Mouse (Mus musculus) MEL (cell line): Measurements from ENCODE around the gene Nop9. TPM values are rescaled to one million over a fixed set of nuclear protein-coding genes. Genes with fewer than 3 reads are reported as not detected.

Experiments
- DNase-seq: peaks from one replicate; pipeline ENCODE4 v3.0.0; 2011; ENCODE audit warnings: low read depth, low spot score
- H3K27ac ChIP-seq: 2 replicates; pipeline ENCODE4 v1.5.1; 2012; ENCODE audit warnings: low read depth, mild to moderate bottlenecking, control low read depth, low read length, moderate library complexity; ENCODE audit not compliant: control insufficient read depth
- H3K27me3 ChIP-seq, 2 experiments: fragments of 150-350 bp in 1 of 2; sonication (generic) in 1 of 2; 2 replicates each; pipeline ENCODE4 v1.6.1; 2012; ENCODE audit warnings: low read length in 2 of 2, mild to moderate bottlenecking in 2 of 2, improper control_type of control experiment in 1 of 2, moderate library complexity in 1 of 2; ENCODE audit not compliant: insufficient read depth in 2 of 2, control insufficient read depth in 1 of 2
- H3K36me3 ChIP-seq, 2 experiments: 2 replicates each; pipeline ENCODE4 v1.6.1; 2012 to 2014; ENCODE audit warnings: low read length in 2 of 2, improper control_type of control experiment in 1 of 2, inconsistent platforms in 1 of 2, mild to moderate bottlenecking in 1 of 2; ENCODE audit not compliant: insufficient read depth in 2 of 2, control insufficient read depth in 1 of 2
- H3K4me1 ChIP-seq, 2 experiments: fragments of 150-350 bp in 1 of 2; sonication (generic) in 1 of 2; 2 replicates each; pipeline ENCODE4 v1.6.1; 2012; ENCODE audit warnings: low read length in 2 of 2, improper control_type of control experiment in 1 of 2, mild to moderate bottlenecking in 1 of 2; ENCODE audit not compliant: insufficient read depth in 2 of 2, control insufficient read depth in 1 of 2
- H3K4me3 ChIP-seq, 2 experiments: fragments of 150-350 bp in 1 of 2; sonication (generic) in 1 of 2; 2 replicates each; pipeline ENCODE4 v1.5.1; 2012; ENCODE audit warnings: low read depth in 2 of 2, low read length in 2 of 2, mild to moderate bottlenecking in 2 of 2, moderate library complexity in 2 of 2, control low read depth in 1 of 2, improper control_type of control experiment in 1 of 2; ENCODE audit not compliant: control insufficient read depth in 1 of 2, insufficient read depth in 1 of 2
- H3K79me2 ChIP-seq: 2 replicates; pipeline ENCODE4 v1.6.1; 2012; ENCODE audit warnings: mild to moderate bottlenecking, low read length, moderate library complexity; ENCODE audit not compliant: control insufficient read depth, poor library complexity, insufficient read depth
- H3K9ac ChIP-seq: 2 replicates; pipeline ENCODE4 v1.6.1; 2012; ENCODE audit warnings: low read depth, mild to moderate bottlenecking, control low read depth, low read length, moderate library complexity; ENCODE audit not compliant: control insufficient read depth, poor library complexity, severe bottlenecking
- H3K9me3 ChIP-seq: fragments of 150-350 bp; sonication (generic); replicated peaks from 2 replicates; pipeline ENCODE4 v1.6.1; 2012; ENCODE audit warnings: mild to moderate bottlenecking, low read length, improper control_type of control experiment, moderate library complexity; ENCODE audit not compliant: insufficient read depth
- BHLHE40 ChIP-seq: IDR thresholded peaks from 2 replicates; pipeline ENCODE4 v1.6.1; 2012; ENCODE audit warnings: low read depth, mild to moderate bottlenecking, inconsistent platforms, low read length, improper control_type of control experiment, borderline replicate concordance
- CHD1 ChIP-seq: IDR thresholded peaks from 2 replicates; pipeline ENCODE4 v1.6.1; 2012; ENCODE audit warnings: low read depth, mild to moderate bottlenecking, inconsistent platforms, low read length, improper control_type of control experiment
- CHD2 ChIP-seq: IDR thresholded peaks from 2 replicates; pipeline ENCODE4 v1.6.1; 2011; ENCODE audit warnings: low read length, improper control_type of control experiment
- CTCF ChIP-seq, 3 experiments: IDR thresholded peaks in 2 of 3; conservative IDR thresholded peaks in 1 of 3; 2 replicates each; pipeline ENCODE4 v1.5.1; 2011 to 2012; ENCODE audit warnings: low read length in 3 of 3, low read depth in 2 of 3, mild to moderate bottlenecking in 2 of 3, improper control_type of control experiment in 1 of 3, inconsistent platforms in 1 of 3, mixed read lengths in 1 of 3, moderate library complexity in 1 of 3; ENCODE audit not compliant: control insufficient read depth in 1 of 3, insufficient read depth in 1 of 3, poor library complexity in 1 of 3, severe bottlenecking in 1 of 3
- E2F4 ChIP-seq: IDR thresholded peaks from 2 replicates; pipeline ENCODE4 v1.6.1; 2011; ENCODE audit warnings: low read depth, low read length, improper control_type of control experiment, borderline replicate concordance
- ELF1 ChIP-seq: IDR thresholded peaks from 2 replicates; pipeline ENCODE4 v1.6.1; 2014; ENCODE audit warnings: low read depth, mild to moderate bottlenecking, inconsistent platforms, low read length, improper control_type of control experiment, moderate library complexity
- EP300 ChIP-seq, 2 experiments: IDR thresholded peaks; 2 replicates each; pipeline ENCODE4 v1.6.1; 2011; ENCODE audit warnings: improper control_type of control experiment in 2 of 2, low read length in 2 of 2, low read depth in 1 of 2, mild to moderate bottlenecking in 1 of 2
- ETS1 ChIP-seq: IDR thresholded peaks from 2 replicates; pipeline ENCODE4 v1.6.1; 2012; ENCODE audit warnings: low read depth, mild to moderate bottlenecking, inconsistent platforms, low read length, improper control_type of control experiment, moderate library complexity
- GABPA ChIP-seq: IDR thresholded peaks from 2 replicates; pipeline ENCODE4 v1.6.1; 2012; ENCODE audit warnings: low read depth, mild to moderate bottlenecking, inconsistent platforms, low read length, improper control_type of control experiment, moderate library complexity
- GATA1 ChIP-seq: IDR thresholded peaks from 2 replicates; pipeline ENCODE4 v1.6.1; 2011; ENCODE audit warnings: low read depth, low read length, improper control_type of control experiment
- JUND ChIP-seq: IDR thresholded peaks from 2 replicates; pipeline ENCODE4 v1.6.1; 2011; ENCODE audit warnings: low read depth, mild to moderate bottlenecking, improper control_type of control experiment, low read length
- KAT2A ChIP-seq: conservative IDR thresholded peaks from 2 replicates; pipeline ENCODE4 v1.6.1; 2012; ENCODE audit warnings: low read depth, low read length, improper control_type of control experiment, inconsistent platforms
- MAFK ChIP-seq: IDR thresholded peaks from 2 replicates; pipeline ENCODE4 v1.6.1; 2011; ENCODE audit warnings: low read depth, mild to moderate bottlenecking, low read length, improper control_type of control experiment, borderline replicate concordance
- MAX ChIP-seq: IDR thresholded peaks from 2 replicates; pipeline ENCODE4 v1.6.1; 2011; ENCODE audit warnings: low read length, improper control_type of control experiment
- MAZ ChIP-seq: IDR thresholded peaks from 2 replicates; pipeline ENCODE4 v1.6.1; 2012; ENCODE audit warnings: low read depth, mild to moderate bottlenecking, inconsistent platforms, low read length, improper control_type of control experiment
- MEF2A ChIP-seq: IDR thresholded peaks from 2 replicates; pipeline ENCODE4 v1.6.1; 2014; ENCODE audit warnings: low read depth, mild to moderate bottlenecking, inconsistent platforms, low read length, improper control_type of control experiment; ENCODE audit not compliant: poor library complexity, insufficient replicate concordance, severe bottlenecking; ENCODE audit errors: extremely low read depth
- MYB ChIP-seq: IDR thresholded peaks from 2 replicates; pipeline ENCODE4 v1.6.1; 2011; ENCODE audit warnings: mild to moderate bottlenecking, low read depth, low read length, improper control_type of control experiment
- MYC ChIP-seq: IDR thresholded peaks from 2 replicates; pipeline ENCODE4 v1.6.1; 2011; ENCODE audit warnings: low read depth, mild to moderate bottlenecking, low read length, improper control_type of control experiment, moderate library complexity
- NELFE ChIP-seq: IDR thresholded peaks from 2 replicates; pipeline ENCODE4 v1.6.1; 2011; ENCODE audit warnings: low read depth, low read length, improper control_type of control experiment
- NRF1 ChIP-seq: IDR thresholded peaks from 2 replicates; pipeline ENCODE4 v1.6.1; 2014; ENCODE audit warnings: low read depth, mild to moderate bottlenecking, inconsistent platforms, low read length, improper control_type of control experiment, moderate library complexity; ENCODE audit not compliant: poor library complexity, insufficient read depth, severe bottlenecking
- POLR2A ChIP-seq, 2 experiments: IDR thresholded peaks; 2 replicates each; pipeline ENCODE4 v1.6.1; 2011 to 2012; ENCODE audit warnings: low read length in 2 of 2, mild to moderate bottlenecking in 2 of 2, control low read depth in 1 of 2, improper control_type of control experiment in 1 of 2, low read depth in 1 of 2, moderate library complexity in 1 of 2; ENCODE audit not compliant: control insufficient read depth in 1 of 2, insufficient read depth in 1 of 2, poor library complexity in 1 of 2
- POLR2AphosphoS2 ChIP-seq: IDR thresholded peaks from 2 replicates; pipeline ENCODE4 v1.6.1; 2011; ENCODE audit warnings: low read length, improper control_type of control experiment
- POLR2AphosphoS5 ChIP-seq: IDR thresholded peaks from 2 replicates; pipeline ENCODE4 v1.6.1; 2012; ENCODE audit warnings: low read depth, borderline replicate concordance, mild to moderate bottlenecking, inconsistent platforms, low read length, moderate library complexity, mixed read lengths
- RAD21 ChIP-seq: IDR thresholded peaks from 2 replicates; pipeline ENCODE4 v1.6.1; 2011; ENCODE audit warnings: mild to moderate bottlenecking, low read depth, low read length, improper control_type of control experiment
- RCOR1 ChIP-seq: IDR thresholded peaks from 2 replicates; pipeline ENCODE4 v1.6.1; 2012; ENCODE audit warnings: low read depth, mild to moderate bottlenecking, inconsistent platforms, low read length, improper control_type of control experiment
- SIN3A ChIP-seq: IDR thresholded peaks from 2 replicates; pipeline ENCODE4 v1.6.1; 2012; ENCODE audit warnings: low read length, improper control_type of control experiment, inconsistent platforms
- SMC3 ChIP-seq: IDR thresholded peaks from 2 replicates; pipeline ENCODE4 v1.6.1; 2011; ENCODE audit warnings: low read depth, low read length, improper control_type of control experiment
- TAL1 ChIP-seq: IDR thresholded peaks from 2 replicates; pipeline ENCODE4 v1.6.1; 2012; ENCODE audit warnings: mild to moderate bottlenecking, inconsistent platforms, low read length, moderate library complexity, mixed read lengths
- TBP ChIP-seq: IDR thresholded peaks from 2 replicates; pipeline ENCODE4 v1.8.0; 2011; ENCODE audit warnings: low read depth, low read length, improper control_type of control experiment
- UBTF ChIP-seq: IDR thresholded peaks from 2 replicates; pipeline ENCODE4 v1.6.1; 2012; ENCODE audit warnings: low read depth, mild to moderate bottlenecking, inconsistent platforms, low read length, improper control_type of control experiment, moderate library complexity, borderline replicate concordance; ENCODE audit not compliant: insufficient read depth
- USF1 ChIP-seq: IDR thresholded peaks from 2 replicates; pipeline ENCODE4 v1.6.1; 2014; ENCODE audit warnings: low read depth, mild to moderate bottlenecking, inconsistent platforms, low read length, improper control_type of control experiment, moderate library complexity
- USF2 ChIP-seq, 2 experiments: IDR thresholded peaks; 2 replicates each; pipeline ENCODE4 v1.6.1; 2011 to 2012; ENCODE audit warnings: improper control_type of control experiment in 2 of 2, low read length in 2 of 2, borderline replicate concordance in 1 of 2, inconsistent platforms in 1 of 2, low read depth in 1 of 2, mild to moderate bottlenecking in 1 of 2; ENCODE audit not compliant: insufficient read depth in 1 of 2
- ZC3H11A ChIP-seq: IDR thresholded peaks from 2 replicates; pipeline ENCODE4 v1.6.1; 2012; ENCODE audit warnings: low read depth, mild to moderate bottlenecking, inconsistent platforms, low read length, improper control_type of control experiment
- ZKSCAN1 ChIP-seq: IDR thresholded peaks from 2 replicates; pipeline ENCODE4 v1.6.1; 2012; ENCODE audit warnings: low read depth, mild to moderate bottlenecking, inconsistent platforms, low read length, improper control_type of control experiment, moderate library complexity
- ZMIZ1 ChIP-seq: IDR thresholded peaks from 2 replicates; pipeline ENCODE4 v1.6.1; 2012; ENCODE audit warnings: low read depth, mild to moderate bottlenecking, inconsistent platforms, low read length, improper control_type of control experiment, moderate library complexity
- ZNF384 ChIP-seq: IDR thresholded peaks from 2 replicates; pipeline ENCODE4 v1.6.1; 2012; ENCODE audit warnings: low read depth, mild to moderate bottlenecking, inconsistent platforms, low read length, improper control_type of control experiment
- polyA plus RNA-seq, 2 experiments: library from polyadenylated mRNA; stranded (reverse) in 1 of 2; unstranded in 1 of 2; fragments of >175 nt in 1 of 2; fragments of >200 nt in 1 of 2; gene quantifications; 2 replicates each; pipeline versions ENCODE4 v1.2.1 to v1.2.4; 2012; ENCODE audit warnings: low replicate concordance in 2 of 2, low read depth in 1 of 2; ENCODE audit not compliant: insufficient read length in 2 of 2, insufficient read depth in 1 of 2, missing spikeins in 1 of 2
- total RNA-seq: library from RNA; depleted of rRNA; stranded (reverse); fragments of 300-350 nt; gene quantifications from 2 replicates; pipeline ENCODE4 v1.2.3, GENCODE M21; 2012

Nop9 gene
- total and polyA plus RNA-seq, 3 experiments, result 47.8 to 112 TPM; not detected in 1

DNA sequence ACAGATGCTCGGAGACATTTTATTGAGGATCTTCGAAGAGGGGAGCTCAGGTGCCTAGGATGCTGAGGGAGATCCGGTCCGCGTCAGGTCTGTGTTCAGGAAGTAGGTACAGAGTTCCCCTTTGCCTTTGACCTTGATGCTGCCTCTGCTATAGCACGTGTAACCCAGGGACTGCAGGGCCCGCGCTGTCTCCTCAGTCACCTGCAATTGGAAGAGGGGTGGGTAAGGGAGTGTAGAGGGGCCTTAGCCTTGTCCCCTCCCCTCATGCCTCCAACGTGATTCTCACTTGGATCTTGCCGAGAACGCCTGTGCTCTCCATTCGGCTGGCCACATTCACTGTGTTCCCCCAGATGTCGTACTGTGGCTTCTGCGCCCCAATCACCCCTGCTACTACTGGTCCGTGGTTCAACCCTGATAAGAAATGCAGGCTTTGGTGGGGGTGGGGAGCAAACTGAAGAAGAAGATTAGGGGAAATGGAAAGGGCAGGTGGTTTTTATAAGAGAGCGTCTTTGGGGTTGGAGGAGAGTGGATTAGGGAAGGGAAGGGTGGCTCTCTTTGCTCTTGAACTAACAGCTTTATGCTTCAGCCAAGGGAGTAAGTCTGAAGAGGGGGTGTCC lies 23.7 kb downstream of the Nop9 start:
- Histone ChIP-seq H3K4me1 (peaks cover 6 to 42% of the 10 kb centered on the region in 2 experiments), H3K79me2 (peaks cover 2% of the 10 kb centered on the region; the same call in 1 of the 2 replicates), H3K27me3 (no peaks in the 10 kb centered on the region), H3K4me3 (peak overlapping the region; percentile 6 to 40; a peak in 3 of 4 replicates), H3K9me3 (no peaks in the 10 kb centered on the region), H3K27ac (peak overlapping the region; percentile 95), H3K9ac (peak overlapping the region; percentile 77), H3K36me3 (peaks cover 0 to 18% of the 10 kb centered on the region in 2 experiments; a peak in 2 of 4 replicates)
- peak; percentile 94 for DNase-seq
- TF ChIP-seq CTCF (IDR thresholded peaks at IDR 0.05 in 2 of 3, conservative IDR thresholded peaks at IDR 0.05 in 1 of 3; ENCODE audit: control insufficient read depth in 1 of 3, insufficient read depth in 1 of 3, low read depth in 2 of 3, low read length in 3 of 3, poor library complexity in 1 of 3, severe bottlenecking in 1 of 3), result no peak
- no peak for TF ChIP-seq NRF1
- peak; percentile 53 for TF ChIP-seq NELFE
- TF ChIP-seq BHLHE40, result peak; percentile 62; the same call in 1 of the 2 replicates
- TF ChIP-seq MYB, result peak; percentile 51; the same call in 1 of the 2 replicates
- peak; percentile 57 for TF ChIP-seq ZMIZ1
- TF ChIP-seq SMC3, result no peak
- no peak for TF ChIP-seq USF1
- peak; percentile 65 to 89 for TF ChIP-seq EP300 (IDR thresholded peaks at IDR 0.05; ENCODE audit: low read depth in 1 of 2, low read length in 2 of 2)
- no peak for TF ChIP-seq UBTF
- TF ChIP-seq TBP, result peak; percentile 79
- peak; percentile 54 for TF ChIP-seq TAL1
- TF ChIP-seq RCOR1, result peak; percentile 52; the same call in 1 of the 2 replicates
- no peak for TF ChIP-seq ELF1
- TF ChIP-seq MAFK, result no peak
- 0 out of 2 replicates have a peak, but pooled peaks have one; percentile 45 for TF ChIP-seq POLR2AphosphoS5
- TF ChIP-seq E2F4, result no peak; the same call in 1 of the 2 replicates
- peak; percentile 62; the same call in 1 of the 2 replicates for TF ChIP-seq ETS1
- TF ChIP-seq MAX, result peak; percentile 90
- TF ChIP-seq JUND, result no peak
- no peak for TF ChIP-seq USF2 (IDR thresholded peaks at IDR 0.05; ENCODE audit: borderline replicate concordance in 1 of 2, insufficient read depth in 1 of 2, low read depth in 1 of 2, low read length in 2 of 2)
- peak in 1 of 2 experiments; percentile 58; a peak in 2 of 4 replicates for TF ChIP-seq POLR2A (IDR thresholded peaks at IDR 0.05; ENCODE audit: control insufficient read depth in 1 of 2, insufficient read depth in 1 of 2, low read depth in 1 of 2, low read length in 2 of 2, poor library complexity in 1 of 2)
- peak; percentile 63; the same call in 1 of the 2 replicates for TF ChIP-seq POLR2AphosphoS2
- peak; percentile 78 for TF ChIP-seq MAZ
- no peak for TF ChIP-seq ZKSCAN1
- TF ChIP-seq KAT2A, result peak; percentile 24; the same call in 1 of the 2 replicates
- peak; percentile 74 for TF ChIP-seq CHD2
- TF ChIP-seq ZNF384, result no peak; the same call in 1 of the 2 replicates
- TF ChIP-seq RAD21, result no peak
- no peak for TF ChIP-seq ZC3H11A
- no peak for TF ChIP-seq GABPA
- TF ChIP-seq MYC, result peak; percentile 93
- TF ChIP-seq SIN3A, result peak; percentile 82
- peak; percentile 99 for TF ChIP-seq CHD1
- peak; percentile 88 for TF ChIP-seq GATA1
- TF ChIP-seq MEF2A, result no peak
